Mouse (Mus musculus) embryonic facial prominence, embryonic 14.5 days (tissue): Measurements from ENCODE around the gene Myo1e. TPM values are rescaled to one million over a fixed set of nuclear protein-coding genes. Genes with fewer than 3 reads are reported as not detected.
A peak's percentile ranks its signal among the peaks of the same experiment; 100 is the strongest.

ENCODE experiments used
- ATAC-seq: fragments of 200-750 bp; cut with Nextera tagmentation; 2 replicates; pipeline ENCODE4 v1.8.0; 2017; ENCODE audit warnings: low read depth, moderate number of reproducible peaks, moderate TSS enrichment
- DNase-seq: peaks from one replicate; pipeline ENCODE4 v3.0.0-alpha.2; 2015; ENCODE audit warnings: low spot score
- H3K27ac ChIP-seq: fragments of 300-500 bp; sonication (generic); replicated peaks from 2 replicates; pipeline ENCODE4 v1.5.1; 2014; ENCODE audit warnings: low read depth, mild to moderate bottlenecking, low read length, moderate library complexity
- H3K27me3 ChIP-seq: fragments of 300-500 bp; sonication (generic); replicated peaks from 2 replicates; pipeline ENCODE4 v1.6.1; 2014; ENCODE audit warnings: low read length; ENCODE audit not compliant: control insufficient read depth, insufficient read depth
- H3K36me3 ChIP-seq: fragments of 300-500 bp; sonication (generic); 2 replicates; pipeline ENCODE4 v1.6.1; 2014; ENCODE audit warnings: low read length, mixed read lengths; ENCODE audit not compliant: control insufficient read depth, insufficient read depth
- H3K4me1 ChIP-seq: fragments of 300-500 bp; sonication (generic); 2 replicates; pipeline ENCODE4 v1.6.1; 2014; ENCODE audit warnings: antibody characterized with exemption, low read length; ENCODE audit not compliant: control insufficient read depth, insufficient read depth
- H3K4me2 ChIP-seq: fragments of 300-500 bp; sonication (generic); 2 replicates; pipeline ENCODE4 v1.6.1; 2014; ENCODE audit warnings: low read depth, mild to moderate bottlenecking, low read length, moderate library complexity, mixed read lengths
- H3K4me3 ChIP-seq: fragments of 300-500 bp; sonication (generic); 2 replicates; pipeline ENCODE4 v1.5.1; 2014; ENCODE audit warnings: low read depth, mild to moderate bottlenecking, low read length
- H3K9ac ChIP-seq: fragments of 300-500 bp; sonication (generic); 2 replicates; pipeline ENCODE4 v1.6.1; 2014; ENCODE audit warnings: low read depth, mild to moderate bottlenecking, low read length, moderate library complexity, mixed read lengths
- H3K9me3 ChIP-seq: fragments of 300-500 bp; sonication (generic); 2 replicates; pipeline ENCODE4 v1.6.1; 2016; ENCODE audit warnings: low read length; ENCODE audit not compliant: control insufficient read depth
- WGBS: fragments of 180-500 bp; shearing (Covaris S2); extraction: QIAGEN DNeasy Blood & Tissue Kit; methylation state at CpG from one replicate; pipeline ENCODE4 v1.1.7; 2014; 5-methylcytosine and 5-hydroxymethylcytosine counted together
- polyA plus RNA-seq: library from polyadenylated mRNA; unstranded; fragments of >200 nt; fragmentation: Nextera tagmentation; extraction: Ambion mirVana; gene quantifications from 2 replicates; pipeline ENCODE4 v1.2.1, GENCODE M21; 2014

The Myo1e gene
- polyA plus RNA-seq, 1 experiment from 2014 or later = 22.4 TPM

GRCm38 (mm10) chr9:70392563-70392907 is 185.4 kb downstream of the Myo1e start:
- Histone ChIP-seq H3K4me2 (no peak overlapping the region), H3K4me1 (no peaks in the 10 kb centered on the region), H3K36me3 (peaks cover 24% of the 10 kb centered on the region), H3K9ac (no peak overlapping the region), H3K4me3 (no peak overlapping the region), H3K9me3 (no peaks in the 10 kb centered on the region), H3K27me3 (no peaks in the 10 kb centered on the region), H3K27ac (no peak overlapping the region)
- ATAC-seq = 0 out of 2 replicates have a peak, but pooled peaks have one; percentile 33
- WGBS = 11% methylated on average over 6 of the region's 6 CpGs
- peak; percentile 76 for DNase-seq

GRCm38 (mm10) chr9:70395617-70396016 is 188.5 kb downstream of the Myo1e start:
- no peak overlapping the region for H3K27ac ChIP-seq
- no peak overlapping the region for H3K9ac ChIP-seq
- no peak for DNase-seq
- H3K4me3 ChIP-seq = no peak overlapping the region
- H3K4me1 ChIP-seq = no peaks in the 10 kb centered on the region
- 81% methylated on average over 12 of the region's 12 CpGs for WGBS
- H3K27me3 ChIP-seq = no peaks in the 10 kb centered on the region
- no peak overlapping the region for H3K4me2 ChIP-seq
- no peaks in the 10 kb centered on the region for H3K9me3 ChIP-seq
- peaks cover 39% of the 10 kb centered on the region for H3K36me3 ChIP-seq
- ATAC-seq = no peak

- H3K9me3 ChIP-seq = no peaks in the 10 kb centered on the region
- no peak overlapping the region for H3K4me3 ChIP-seq
- no peak for ATAC-seq
- 97% methylated on average over 2 of the region's 2 CpGs for WGBS
- H3K4me2 ChIP-seq = no peak overlapping the region
- no peak overlapping the region for H3K9ac ChIP-seq
- peaks cover 37% of the 10 kb centered on the region for H3K36me3 ChIP-seq
- no peaks in the 10 kb centered on the region for H3K4me1 ChIP-seq
- H3K27me3 ChIP-seq = no peaks in the 10 kb centered on the region
- no peak overlapping the region for H3K27ac ChIP-seq
- DNase-seq = no peak
Observed at GRCm38 (mm10) chr9:70396083-70396482, 188.9 kb downstream of the Myo1e start.

- H3K9me3 ChIP-seq = no peaks in the 10 kb centered on the region
- H3K4me3 ChIP-seq = no peak overlapping the region
- no peak overlapping the region for H3K9ac ChIP-seq
- H3K36me3 ChIP-seq = peaks cover 30% of the 10 kb centered on the region
- no peak overlapping the region for H3K4me2 ChIP-seq
- H3K27ac ChIP-seq = no peak overlapping the region
- WGBS = 86% methylated on average over 8 of the region's 8 CpGs
- no peaks in the 10 kb centered on the region for H3K27me3 ChIP-seq
- H3K4me1 ChIP-seq = no peaks in the 10 kb centered on the region
- DNase-seq (no peak), ATAC-seq (no peak)
Observed at GRCm38 (mm10) chr9:70401937-70402539, 194.9 kb downstream of the Myo1e start.

GRCm38 (mm10) chr9:70406596-70406995 is 199.4 kb downstream of the Myo1e start:
- no peaks in the 10 kb centered on the region for H3K27me3 ChIP-seq
- H3K4me1 ChIP-seq = no peaks in the 10 kb centered on the region
- DNase-seq = no peak
- no peak overlapping the region for H3K4me2 ChIP-seq
- no peak overlapping the region for H3K9ac ChIP-seq
- WGBS = 91% methylated on average over 3 of the region's 3 CpGs
- no peak overlapping the region for H3K27ac ChIP-seq
- no peak for ATAC-seq
- H3K9me3 ChIP-seq = no peaks in the 10 kb centered on the region
- no peak overlapping the region for H3K4me3 ChIP-seq
- H3K36me3 ChIP-seq = peaks cover 53% of the 10 kb centered on the region

- H3K36me3 ChIP-seq = peaks cover 74% of the 10 kb centered on the region
- ATAC-seq (no peak), DNase-seq (no peak)
- H3K4me1 ChIP-seq = no peaks in the 10 kb centered on the region
- H3K4me2 ChIP-seq = no peak overlapping the region
- no peak overlapping the region for H3K9ac ChIP-seq
- no peak overlapping the region for H3K27ac ChIP-seq
- H3K9me3 ChIP-seq = no peaks in the 10 kb centered on the region
- 90% methylated on average over 3 of the region's 3 CpGs for WGBS
- H3K4me3 ChIP-seq = no peak overlapping the region
- H3K27me3 ChIP-seq = no peaks in the 10 kb centered on the region
Observed at GRCm38 (mm10) chr9:70408791-70409190, 201.6 kb downstream of the Myo1e start.

GRCm38 (mm10) chr9:70409743-70410142 is 202.6 kb downstream of the Myo1e start:
- Histone ChIP-seq H3K4me3 (no peak overlapping the region), H3K9me3 (no peaks in the 10 kb centered on the region), H3K36me3 (peaks cover 83% of the 10 kb centered on the region), H3K4me2 (no peak overlapping the region), H3K27me3 (no peaks in the 10 kb centered on the region), H3K27ac (no peak overlapping the region), H3K9ac (no peak overlapping the region), H3K4me1 (no peaks in the 10 kb centered on the region)
- 93% methylated on average over 8 of the region's 8 CpGs for WGBS
- no peak for DNase-seq
- ATAC-seq = no peak

GRCm38 (mm10) chr9:70410668-70411067 is 203.5 kb downstream of the Myo1e start:
- H3K9me3 ChIP-seq = no peaks in the 10 kb centered on the region
- no peak overlapping the region for H3K4me2 ChIP-seq
- H3K9ac ChIP-seq = no peak overlapping the region
- DNase-seq = no peak
- H3K27me3 ChIP-seq = no peaks in the 10 kb centered on the region
- H3K36me3 ChIP-seq = peaks cover 92% of the 10 kb centered on the region
- no peak overlapping the region for H3K27ac ChIP-seq
- no peak overlapping the region for H3K4me3 ChIP-seq
- WGBS = 51% methylated on average over 11 of the region's 11 CpGs
- no peaks in the 10 kb centered on the region for H3K4me1 ChIP-seq
- no peak for ATAC-seq

- no peak for ATAC-seq
- Histone ChIP-seq H3K27ac (no peak overlapping the region), H3K4me1 (no peaks in the 10 kb centered on the region), H3K9me3 (no peaks in the 10 kb centered on the region), H3K9ac (no peak overlapping the region), H3K27me3 (no peaks in the 10 kb centered on the region), H3K36me3 (peaks cover 94% of the 10 kb centered on the region), H3K4me2 (no peak overlapping the region), H3K4me3 (no peak overlapping the region)
- WGBS = 93% methylated on average over 7 of the region's 7 CpGs
- no peak for DNase-seq
Observed at GRCm38 (mm10) chr9:70413038-70413437, 205.9 kb downstream of the Myo1e start.
